Mouse (Mus musculus) forebrain, postnatal 0 days (tissue): ENCODE measurements at regions not wholly inside any gene's neighbourhood (a gene's known extent, or its start where the extent isn't known, plus 50 kb on each side); places are given as distances from the start of the nearest gene placed in this dataset.
"Not testable (repeated sequence)": the region's sequence is repeated elsewhere in the genome, so short reads cannot be mapped to it uniquely, and the experiment has no call there.

Source experiments
- ATAC-seq: fragments of 200-750 bp; cut with Nextera tagmentation; 2 replicates; pipeline ENCODE4 v1.8.0; 2017; ENCODE audit warnings: mild to moderate bottlenecking, moderate library complexity
- DNase-seq: peaks from one replicate; pipeline ENCODE4 v3.0.0-alpha.2; 2015
- H3K27ac ChIP-seq: fragments of 300-500 bp; sonication (generic); 2 replicates; pipeline ENCODE4 v1.5.1; 2014; ENCODE audit warnings: low read depth, mild to moderate bottlenecking, antibody characterized with exemption, low read length, moderate library complexity, mixed read lengths
- H3K27me3 ChIP-seq: fragments of 300-500 bp; sonication (generic); 2 replicates; pipeline ENCODE4 v1.6.1; 2014; ENCODE audit warnings: mild to moderate bottlenecking, low read length, mixed read lengths; ENCODE audit not compliant: insufficient read depth
- H3K36me3 ChIP-seq: fragments of 300-500 bp; sonication (generic); 2 replicates; pipeline ENCODE4 v1.6.1; 2014; ENCODE audit warnings: mild to moderate bottlenecking, moderate library complexity; ENCODE audit not compliant: insufficient read depth
- H3K4me1 ChIP-seq: fragments of 300-500 bp; sonication (generic); 2 replicates; pipeline ENCODE4 v1.6.1; 2014; ENCODE audit warnings: antibody characterized with exemption; ENCODE audit not compliant: insufficient read depth
- H3K4me2 ChIP-seq: fragments of 300-500 bp; sonication (generic); 2 replicates; pipeline ENCODE4 v1.6.1; 2014; ENCODE audit warnings: low read depth, mild to moderate bottlenecking, moderate library complexity
- H3K4me3 ChIP-seq: fragments of 300-500 bp; sonication (generic); 2 replicates; pipeline ENCODE4 v1.5.1; 2014; ENCODE audit warnings: low read depth, low read length, mixed read lengths
- H3K9ac ChIP-seq: fragments of 300-500 bp; sonication (generic); 2 replicates; pipeline ENCODE4 v1.6.1; 2014; ENCODE audit warnings: mild to moderate bottlenecking
- H3K9me3 ChIP-seq: fragments of 300-500 bp; sonication (generic); 2 replicates; pipeline ENCODE4 v1.6.1; 2016; ENCODE audit warnings: low read length
- CTCF ChIP-seq: sonication (generic); IDR thresholded peaks from 2 replicates; pipeline ENCODE4 v1.5.1; 2016; ENCODE audit warnings: antibody characterized with exemption, control low read depth, low read depth
- WGBS: fragments of 180-500 bp; shearing (Covaris S2); extraction: QIAGEN DNeasy Blood & Tissue Kit; methylation state at CpG from one replicate; pipeline ENCODE4 v1.1.7; 2014; 5-methylcytosine and 5-hydroxymethylcytosine counted together

DNA sequence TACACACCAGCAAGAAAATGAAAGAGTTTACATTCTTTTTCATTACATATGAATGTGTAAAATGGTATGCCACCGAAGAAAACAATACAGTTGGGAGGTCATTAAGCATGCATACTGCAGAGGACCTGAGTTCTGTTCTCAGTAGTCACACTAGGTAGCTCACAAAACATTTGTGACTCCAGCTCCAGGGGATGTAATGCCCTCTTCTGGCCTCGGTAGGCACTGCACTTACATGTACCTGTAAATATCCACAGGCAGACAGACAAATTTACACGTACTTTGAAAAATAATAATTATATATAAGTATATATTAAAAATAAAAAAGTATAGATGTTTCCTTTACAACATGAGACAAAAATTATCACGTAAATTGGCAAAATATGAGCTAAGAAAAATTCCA, 342.3 kb upstream of the Gm28363 start:
- Histone ChIP-seq H3K4me2 (no peak overlapping the region), H3K4me1 (no peaks in the 10 kb centered on the region), H3K27me3 (no peaks in the 10 kb centered on the region), H3K27ac (no peak overlapping the region), H3K4me3 (no peak overlapping the region), H3K36me3 (no peaks in the 10 kb centered on the region), H3K9me3 (no peaks in the 10 kb centered on the region), H3K9ac (no peak overlapping the region)
- WGBS = 88% methylated on average over 4 of the region's 4 CpGs
- ATAC-seq (no peak), DNase-seq (no peak)
- peak; percentile 11; the same call in 1 of the 2 replicates for TF ChIP-seq CTCF

DNA sequence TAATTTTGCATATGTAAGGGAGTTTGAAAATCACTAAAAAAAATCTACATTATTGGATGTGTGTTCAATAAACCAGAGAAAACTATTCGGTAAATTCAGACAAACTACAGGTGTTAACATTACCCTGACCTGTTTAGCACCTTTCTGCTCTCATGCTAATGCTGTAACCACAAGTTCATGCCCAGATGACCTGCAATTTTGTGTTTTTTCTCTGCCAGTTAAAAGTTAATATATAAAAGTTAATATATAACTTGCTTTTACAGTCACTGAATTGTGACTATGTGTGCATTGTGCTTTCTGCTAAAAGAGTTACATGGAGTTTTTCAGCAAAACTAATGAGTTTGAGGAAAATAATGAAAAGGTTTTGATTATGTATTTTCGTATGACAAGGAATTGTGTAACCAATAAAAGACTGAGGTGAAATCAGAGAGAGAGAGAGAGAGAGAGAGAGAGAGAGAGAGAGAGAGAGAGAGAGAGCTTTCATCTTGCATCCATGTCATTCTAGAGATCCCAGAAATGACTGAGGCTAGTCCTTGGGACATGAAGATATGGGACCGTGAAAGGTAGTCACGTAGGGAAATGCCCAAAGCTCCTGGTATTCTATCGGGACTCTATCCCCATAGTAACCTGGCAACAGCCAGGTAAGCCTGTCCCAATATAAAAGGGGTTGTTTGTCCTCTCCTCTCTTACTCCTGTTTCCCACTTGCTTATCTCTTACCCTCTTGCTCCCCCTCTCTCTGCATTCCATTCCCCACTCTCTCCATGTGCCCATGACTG, 340.3 kb upstream of the Gm28363 start:
- H3K27me3 ChIP-seq = no peaks in the 10 kb centered on the region
- no peak overlapping the region for H3K4me2 ChIP-seq
- H3K9ac ChIP-seq = no peak overlapping the region
- 95% methylated on average over 5 of the region's 5 CpGs for WGBS
- H3K27ac ChIP-seq = no peak overlapping the region
- no peak overlapping the region for H3K4me3 ChIP-seq
- TF ChIP-seq CTCF = no peak
- ATAC-seq (no peak), DNase-seq (no peak)
- H3K4me1 ChIP-seq = no peaks in the 10 kb centered on the region
- H3K9me3 ChIP-seq = no peaks in the 10 kb centered on the region
- H3K36me3 ChIP-seq = no peaks in the 10 kb centered on the region

DNA sequence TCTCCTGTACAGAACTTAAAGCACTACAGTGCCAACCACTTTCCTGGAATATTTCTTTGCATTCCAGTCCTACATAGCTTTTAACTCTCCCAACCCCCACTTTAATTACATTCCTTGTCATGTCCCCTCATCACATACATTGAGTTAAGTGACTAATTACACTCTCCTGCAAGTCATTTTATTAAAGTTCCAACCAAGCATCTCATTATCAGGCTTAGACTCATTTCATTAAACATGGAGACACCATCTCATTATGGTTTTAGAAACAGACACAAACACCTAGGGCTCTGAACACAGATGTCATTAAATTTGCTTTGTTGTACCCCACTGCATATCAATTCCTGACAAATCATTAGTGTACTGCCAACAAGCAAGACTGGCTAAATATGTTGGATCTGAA, 332.9 kb upstream of the Gm28363 start:
- no peak for ATAC-seq
- Histone ChIP-seq H3K4me3 (no peak overlapping the region), H3K9me3 (no peaks in the 10 kb centered on the region), H3K27me3 (no peaks in the 10 kb centered on the region), H3K4me1 (no peaks in the 10 kb centered on the region), H3K9ac (no peak overlapping the region), H3K36me3 (no peaks in the 10 kb centered on the region), H3K27ac (no peak overlapping the region), H3K4me2 (no peak overlapping the region)
- no peak for DNase-seq
- TF ChIP-seq CTCF = no peak

GRCm38 (mm10) chr1:117412349-117412748, 284.6 kb upstream of the Gm28363 start:
- Histone ChIP-seq H3K4me3 (no peak overlapping the region), H3K36me3 (no peaks in the 10 kb centered on the region), H3K4me1 (no peaks in the 10 kb centered on the region), H3K27ac (no peak overlapping the region), H3K4me2 (no peak overlapping the region), H3K9me3 (no peaks in the 10 kb centered on the region), H3K27me3 (no peaks in the 10 kb centered on the region), H3K9ac (no peak overlapping the region)
- TF ChIP-seq CTCF = peak; percentile 33
- DNase-seq (peak; percentile 1), ATAC-seq (no peak)

- WGBS = 47% methylated on average over 2 of the region's 2 CpGs
- Histone ChIP-seq H3K9ac (no peak overlapping the region), H3K27me3 (no peaks in the 10 kb centered on the region), H3K27ac (no peak overlapping the region), H3K4me2 (no peak overlapping the region), H3K36me3 (no peaks in the 10 kb centered on the region), H3K9me3 (no peaks in the 10 kb centered on the region), H3K4me3 (no peak overlapping the region), H3K4me1 (no peaks in the 10 kb centered on the region)
- TF ChIP-seq CTCF = no peak
- no peak for ATAC-seq
- DNase-seq = no peak
These were observed 239.2 kb upstream of the Gm28363 start for GRCm38 (mm10) chr1:117457736-117458135.

DNA sequence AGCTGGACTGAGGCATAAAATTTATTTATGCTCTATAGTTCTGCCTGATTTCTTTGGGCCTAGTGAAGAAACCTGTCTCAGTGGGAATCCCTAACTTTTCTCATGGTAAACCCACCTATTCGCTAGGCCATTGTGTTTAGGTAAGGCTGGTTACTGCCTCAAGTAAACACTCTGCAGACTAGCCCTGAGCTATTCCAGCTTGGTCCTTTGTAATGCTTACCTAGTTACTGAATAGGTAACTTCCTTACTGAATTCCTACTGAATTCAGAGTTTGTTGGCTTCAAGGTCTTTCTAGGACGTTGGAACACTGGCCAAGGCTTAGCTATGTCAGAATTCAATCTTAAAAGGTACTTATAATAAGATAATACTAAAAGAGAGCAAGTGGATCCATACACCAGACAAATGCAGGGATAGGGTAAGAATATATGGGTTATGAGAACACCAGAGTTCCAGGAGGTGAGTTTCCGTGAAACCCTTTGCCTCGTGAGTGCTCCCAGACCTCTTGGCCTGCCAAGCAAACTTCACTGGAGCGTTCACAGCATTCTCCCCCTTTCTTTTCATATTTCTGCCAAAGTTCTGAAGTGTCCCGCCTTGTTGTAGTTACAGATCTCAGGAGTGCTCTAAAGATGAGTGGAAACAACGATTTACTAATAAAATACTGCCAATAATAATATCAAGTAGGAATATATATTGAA, 238.6 kb upstream of the Gm28363 start:
- not testable (repeated sequence) for H3K9ac ChIP-seq, H3K36me3 ChIP-seq, H3K9me3 ChIP-seq, H3K27ac ChIP-seq, DNase-seq, H3K4me2 ChIP-seq, H3K4me3 ChIP-seq, H3K4me1 ChIP-seq, ATAC-seq, H3K27me3 ChIP-seq
- whole genome bisulfite sequencing = 68% methylated on average over 7 of the region's 7 CpGs

- not testable (repeated sequence) for H3K4me2 ChIP-seq, H3K4me3 ChIP-seq, H3K36me3 ChIP-seq, ATAC-seq, H3K4me1 ChIP-seq, H3K9ac ChIP-seq, H3K9me3 ChIP-seq, H3K27ac ChIP-seq, DNase-seq, H3K27me3 ChIP-seq
These were observed 237.8 kb upstream of the Gm28363 start for GRCm38 (mm10) chr1:117459126-117459525.
